Mouse (Mus musculus): ENCODE data around the gene Man2b1. TPM values are rescaled to one million over a fixed set of nuclear protein-coding genes. Genes with fewer than 3 reads are reported as not detected.

The Man2b1 gene
- 115 TPM for polyA plus RNA-seq (2014; fragmentation: Illumina TruSeq; extraction: RNeasy Lipid Tissue Mini Kit (QIAGEN cat#74804); ENCODE audit: low read depth, low replicate concordance)

GRCm38 (mm10) chr8:85083108-85083813, at the start of gene Man2b1:
Gene Man2b1 (plus strand): TSS chr8:85083270.

GRCm38 (mm10) chr8:85036718-85037365, 46.2 kb upstream of the Man2b1 start, which contains the start of gene Tnpo2:
Gene Tnpo2 (plus strand): TSS chr8:85036915.

GRCm38 (mm10) chr8:85059879-85060616, 23.0 kb upstream of the Man2b1 start, which contains the start of gene Fbxw9:
Gene Fbxw9 (plus strand): TSS chr8:85060055.

GRCm38 (mm10) chr8:85067982-85068381, 15.1 kb upstream of the Man2b1 start, which contains the start of gene Gm5741:
Gene Gm5741 (minus strand): TSS chr8:85067982.

GRCm38 (mm10) chr8:85071514-85072281, 11.4 kb upstream of the Man2b1 start, which contains the start of gene Dhps:
Gene Dhps (plus strand): TSS chr8:85071757.

GRCm38 (mm10) chr8:85080532-85081215, 2.4 kb upstream of the Man2b1 start, which contains the start of gene Wdr83os:
Gene Wdr83os (plus strand): TSS chr8:85080740.

GRCm38 (mm10) chr8:85081216-85081555, 1.9 kb upstream of the Man2b1 start, which contains the start of gene Wdr83:
Gene Wdr83 (minus strand): TSS chr8:85081306.

GRCm38 (mm10) chr8:85122995-85123394, 39.9 kb downstream of the Man2b1 start, which contains the start of gene Zfp791:
Gene Zfp791 (minus strand): TSS chr8:85123095.

Other genes with a start within 250 kb of the Man2b1 start
- gene Rad23a, start 242.6 kb upstream of the Man2b1 start, polyA plus RNA-seq (2014; fragmentation: Illumina TruSeq; extraction: RNeasy Lipid Tissue Mini Kit (QIAGEN cat#74804); ENCODE audit: low read depth, low replicate concordance): 56.6 TPM
- 1,480 TPM for gene Calr, start 236.3 kb upstream of the Man2b1 start, polyA plus RNA-seq (2014; fragmentation: Illumina TruSeq; extraction: RNeasy Lipid Tissue Mini Kit (QIAGEN cat#74804); ENCODE audit: low read depth, low replicate concordance)
- 31.3 TPM for gene Farsa, start 226.3 kb upstream of the Man2b1 start, polyA plus RNA-seq (2014; fragmentation: Illumina TruSeq; extraction: RNeasy Lipid Tissue Mini Kit (QIAGEN cat#74804); ENCODE audit: low read depth, low replicate concordance)
- 21.8 TPM for gene Syce2, start 211.2 kb upstream of the Man2b1 start, polyA plus RNA-seq (2014; fragmentation: Illumina TruSeq; extraction: RNeasy Lipid Tissue Mini Kit (QIAGEN cat#74804); ENCODE audit: low read depth, low replicate concordance)
- gene Gcdh, start 189.3 kb upstream of the Man2b1 start, polyA plus RNA-seq (2014; fragmentation: Illumina TruSeq; extraction: RNeasy Lipid Tissue Mini Kit (QIAGEN cat#74804); ENCODE audit: low read depth, low replicate concordance): 45.3 TPM
- 0.34 TPM for gene Klf1, start 181.3 kb upstream of the Man2b1 start, polyA plus RNA-seq (2014; fragmentation: Illumina TruSeq; extraction: RNeasy Lipid Tissue Mini Kit (QIAGEN cat#74804); ENCODE audit: low read depth, low replicate concordance)
- 46.1 TPM for gene Dnase2a, start 174.7 kb upstream of the Man2b1 start, polyA plus RNA-seq (2014; fragmentation: Illumina TruSeq; extraction: RNeasy Lipid Tissue Mini Kit (QIAGEN cat#74804); ENCODE audit: low read depth, low replicate concordance)
- gene Mast1, start 145.9 kb upstream of the Man2b1 start, polyA plus RNA-seq (2014; fragmentation: Illumina TruSeq; extraction: RNeasy Lipid Tissue Mini Kit (QIAGEN cat#74804); ENCODE audit: low read depth, low replicate concordance): 0.45 TPM
- gene Rtbdn, start 136.3 kb upstream of the Man2b1 start, polyA plus RNA-seq (2014; fragmentation: Illumina TruSeq; extraction: RNeasy Lipid Tissue Mini Kit (QIAGEN cat#74804); ENCODE audit: low read depth, low replicate concordance): not detected
- gene Gm49661, start 113.8 kb upstream of the Man2b1 start, polyA plus RNA-seq (2014; fragmentation: Illumina TruSeq; extraction: RNeasy Lipid Tissue Mini Kit (QIAGEN cat#74804); ENCODE audit: low read depth, low replicate concordance): 6.1 TPM
- gene Prdx2, start 113.7 kb upstream of the Man2b1 start, polyA plus RNA-seq (2014; fragmentation: Illumina TruSeq; extraction: RNeasy Lipid Tissue Mini Kit (QIAGEN cat#74804); ENCODE audit: low read depth, low replicate concordance): 210 TPM
- gene Rnaseh2a, start 113.5 kb upstream of the Man2b1 start, polyA plus RNA-seq (2014; fragmentation: Illumina TruSeq; extraction: RNeasy Lipid Tissue Mini Kit (QIAGEN cat#74804); ENCODE audit: low read depth, low replicate concordance): 64.5 TPM
- 44.8 TPM for gene Junb, start 104.6 kb upstream of the Man2b1 start, polyA plus RNA-seq (2014; fragmentation: Illumina TruSeq; extraction: RNeasy Lipid Tissue Mini Kit (QIAGEN cat#74804); ENCODE audit: low read depth, low replicate concordance)
- 30.4 TPM for gene Hook2, start 92.7 kb upstream of the Man2b1 start, polyA plus RNA-seq (2014; fragmentation: Illumina TruSeq; extraction: RNeasy Lipid Tissue Mini Kit (QIAGEN cat#74804); ENCODE audit: low read depth, low replicate concordance)
- gene Best2, start 68.7 kb upstream of the Man2b1 start, polyA plus RNA-seq (2014; fragmentation: Illumina TruSeq; extraction: RNeasy Lipid Tissue Mini Kit (QIAGEN cat#74804); ENCODE audit: low read depth, low replicate concordance): not detected
- 81.0 TPM for gene Asna1, start 58.0 kb upstream of the Man2b1 start, polyA plus RNA-seq (2014; fragmentation: Illumina TruSeq; extraction: RNeasy Lipid Tissue Mini Kit (QIAGEN cat#74804); ENCODE audit: low read depth, low replicate concordance)
- 87.2 TPM for gene Trir, start 56.4 kb upstream of the Man2b1 start, polyA plus RNA-seq (2014; fragmentation: Illumina TruSeq; extraction: RNeasy Lipid Tissue Mini Kit (QIAGEN cat#74804); ENCODE audit: low read depth, low replicate concordance)
- 46.5 TPM for gene Tnpo2, start 46.4 kb upstream of the Man2b1 start, polyA plus RNA-seq (2014; fragmentation: Illumina TruSeq; extraction: RNeasy Lipid Tissue Mini Kit (QIAGEN cat#74804); ENCODE audit: low read depth, low replicate concordance)
- 31.5 TPM for gene Fbxw9, start 23.2 kb upstream of the Man2b1 start, polyA plus RNA-seq (2014; fragmentation: Illumina TruSeq; extraction: RNeasy Lipid Tissue Mini Kit (QIAGEN cat#74804); ENCODE audit: low read depth, low replicate concordance)
- gene Gm5741, start 15.3 kb upstream of the Man2b1 start, polyA plus RNA-seq (2014; fragmentation: Illumina TruSeq; extraction: RNeasy Lipid Tissue Mini Kit (QIAGEN cat#74804); ENCODE audit: low read depth, low replicate concordance): not detected
- gene Dhps, start 11.5 kb upstream of the Man2b1 start, polyA plus RNA-seq (2014; fragmentation: Illumina TruSeq; extraction: RNeasy Lipid Tissue Mini Kit (QIAGEN cat#74804); ENCODE audit: low read depth, low replicate concordance): 25.9 TPM
- gene Wdr83os, start 2.5 kb upstream of the Man2b1 start, polyA plus RNA-seq (2014; fragmentation: Illumina TruSeq; extraction: RNeasy Lipid Tissue Mini Kit (QIAGEN cat#74804); ENCODE audit: low read depth, low replicate concordance): 89.8 TPM
- 23.2 TPM for gene Wdr83, start 2.0 kb upstream of the Man2b1 start, polyA plus RNA-seq (2014; fragmentation: Illumina TruSeq; extraction: RNeasy Lipid Tissue Mini Kit (QIAGEN cat#74804); ENCODE audit: low read depth, low replicate concordance)
- gene Zfp791, start 39.8 kb downstream of the Man2b1 start, polyA plus RNA-seq (2014; fragmentation: Illumina TruSeq; extraction: RNeasy Lipid Tissue Mini Kit (QIAGEN cat#74804); ENCODE audit: low read depth, low replicate concordance): 5.5 TPM
- not detected for gene Cks1brt, start 68.7 kb downstream of the Man2b1 start, polyA plus RNA-seq (2014; fragmentation: Illumina TruSeq; extraction: RNeasy Lipid Tissue Mini Kit (QIAGEN cat#74804); ENCODE audit: low read depth, low replicate concordance)
- gene Olfr371, start 142.7 kb downstream of the Man2b1 start, polyA plus RNA-seq (2014; fragmentation: Illumina TruSeq; extraction: RNeasy Lipid Tissue Mini Kit (QIAGEN cat#74804); ENCODE audit: low read depth, low replicate concordance): not detected
- 23.3 TPM for gene Orc6, start 216.4 kb downstream of the Man2b1 start, polyA plus RNA-seq (2014; fragmentation: Illumina TruSeq; extraction: RNeasy Lipid Tissue Mini Kit (QIAGEN cat#74804); ENCODE audit: low read depth, low replicate concordance)
- gene Vps35, start 216.5 kb downstream of the Man2b1 start, polyA plus RNA-seq (2014; fragmentation: Illumina TruSeq; extraction: RNeasy Lipid Tissue Mini Kit (QIAGEN cat#74804); ENCODE audit: low read depth, low replicate concordance): 79.3 TPM